Mouse (Mus musculus): ENCODE results near the gene Tut7.

GRCm38 (mm10) chr13:59731652-59732051, 91.3 kb downstream of the Tut7 start, which contains the start of gene Spata31d1d:
- TF ChIP-seq CTCF (conservative IDR thresholded peaks at IDR 0.05; ENCODE audit: insufficient read depth, insufficient read length, low read depth, low read length), result no peak
- no peak for TF ChIP-seq POLR2A (IDR thresholded peaks at IDR 0.05; ENCODE audit: low read depth, low read length)
